Mouse (Mus musculus) myocyte (in vitro differentiated cells): ENCODE results near the gene Ugt1a2.

ENCODE experiments used
- CEBPB ChIP-seq: IDR thresholded peaks from 2 replicates; pipeline ENCODE4 v1.6.1; 2011; ENCODE audit warnings: mild to moderate bottlenecking, moderate library complexity; ENCODE audit not compliant: poor library complexity, insufficient read depth, severe bottlenecking
- E2F4 ChIP-seq: IDR thresholded peaks from one replicate; pipeline ENCODE4 v1.6.1; 2011; ENCODE audit warnings: mild to moderate bottlenecking, control low read depth, moderate library complexity; ENCODE audit not compliant: insufficient read depth
- MAX ChIP-seq: IDR thresholded peaks from one replicate; pipeline ENCODE4 v1.6.1; 2011; ENCODE audit warnings: low read depth, mild to moderate bottlenecking, control low read depth
- POLR2A ChIP-seq: IDR thresholded peaks from one replicate; pipeline ENCODE4 v1.6.1; 2011; ENCODE audit warnings: low read depth, mild to moderate bottlenecking, control low read depth, moderate library complexity; ENCODE audit not compliant: insufficient read length

GRCm38 (mm10) chr1:88258881-88259642 lies 58.7 kb downstream of the Ugt1a2 start:
- TF ChIP-seq MAX, result no peak
- TF ChIP-seq POLR2A, result no peak
- no peak for TF ChIP-seq CEBPB
- no peak for TF ChIP-seq E2F4
